Mouse (Mus musculus): ENCODE results near the gene Slc41a2. TPM values are rescaled to one million over a fixed set of nuclear protein-coding genes. Genes with fewer than 3 reads are reported as not detected.

The Slc41a2 gene
- polyA plus RNA-seq, 1 experiment from 2014 or later: 0.95 TPM

DNA sequence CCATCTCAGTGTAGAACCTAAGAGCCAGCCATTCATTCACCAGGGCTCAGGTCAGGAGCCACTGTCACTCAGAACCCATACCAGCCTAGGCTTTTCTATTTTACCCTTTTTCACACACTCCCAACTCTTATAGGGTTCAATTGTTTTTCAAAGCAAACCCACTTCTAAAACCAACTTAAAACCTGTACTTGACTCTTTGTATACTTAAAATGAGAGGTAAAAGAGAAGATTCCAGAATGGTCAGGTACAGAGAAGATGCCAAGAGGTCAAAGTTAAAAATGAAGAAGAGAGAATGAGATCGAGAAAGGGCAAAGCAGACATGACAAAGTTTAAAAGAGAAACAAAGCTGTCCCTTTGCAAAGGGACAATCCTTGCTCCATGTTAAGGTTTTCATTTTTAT, 11.8 kb downstream of the Slc41a2 start:
- H3K4me1 ChIP-seq (replicated peaks; ENCODE audit: control insufficient read depth, insufficient read depth, low read length): no peaks in the 10 kb centered on the region; the same call in 1 of the 2 replicates
- H3K4me2 ChIP-seq (ENCODE audit: low read depth, low read length): no peak overlapping the region
- no peak overlapping the region for H3K4me3 ChIP-seq (ENCODE audit: low read length)
- H3K36me3 ChIP-seq (ENCODE audit: control insufficient read depth, insufficient read depth, low read length): no peaks in the 10 kb centered on the region
- WGBS: 93% methylated on average over 1 of the region's 1 CpGs
- H3K27ac ChIP-seq (ENCODE audit: low read length): no peak overlapping the region
- H3K27me3 ChIP-seq (ENCODE audit: control insufficient read depth, insufficient read depth, low read depth, low read length): no peaks in the 10 kb centered on the region
- H3K9ac ChIP-seq (ENCODE audit: low read length): no peak overlapping the region
- no peaks in the 10 kb centered on the region for H3K9me3 ChIP-seq (ENCODE audit: control insufficient read depth, low read length)
- ATAC-seq (ENCODE audit: low read depth): no peak

DNA sequence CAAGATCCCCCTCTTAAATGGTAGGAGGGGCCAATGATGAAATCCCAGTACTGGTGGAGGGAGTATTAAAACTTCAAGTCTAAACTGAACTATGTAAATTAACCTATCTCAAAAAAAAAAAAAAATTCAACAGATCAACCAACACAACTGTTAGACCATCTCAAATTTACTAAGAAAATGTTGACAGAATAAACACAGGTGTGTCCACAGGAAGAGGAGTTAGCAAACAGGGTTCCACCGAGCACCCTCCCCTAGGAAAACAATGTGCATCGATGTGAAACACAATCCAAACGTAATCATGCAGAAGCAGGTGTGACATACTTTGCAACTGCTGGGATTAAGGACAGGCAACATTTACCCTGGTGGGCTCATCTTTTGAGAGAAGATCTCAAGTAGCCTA, 12.8 kb downstream of the Slc41a2 start:
- Histone ChIP-seq H3K4me2 (ENCODE audit: low read depth, low read length) (no peak overlapping the region), H3K27me3 (ENCODE audit: control insufficient read depth, insufficient read depth, low read depth, low read length) (no peaks in the 10 kb centered on the region), H3K27ac (ENCODE audit: low read length) (no peak overlapping the region), H3K9me3 (ENCODE audit: control insufficient read depth, low read length) (no peaks in the 10 kb centered on the region), H3K4me1 (replicated peaks; ENCODE audit: control insufficient read depth, insufficient read depth, low read length) (no peaks in the 10 kb centered on the region; the same call in 1 of the 2 replicates), H3K4me3 (ENCODE audit: low read length) (no peak overlapping the region), H3K36me3 (ENCODE audit: control insufficient read depth, insufficient read depth, low read length) (no peaks in the 10 kb centered on the region), H3K9ac (ENCODE audit: low read length) (no peak overlapping the region)
- no peak for ATAC-seq (ENCODE audit: low read depth)
- 59% methylated on average over 3 of the region's 3 CpGs for WGBS

DNA sequence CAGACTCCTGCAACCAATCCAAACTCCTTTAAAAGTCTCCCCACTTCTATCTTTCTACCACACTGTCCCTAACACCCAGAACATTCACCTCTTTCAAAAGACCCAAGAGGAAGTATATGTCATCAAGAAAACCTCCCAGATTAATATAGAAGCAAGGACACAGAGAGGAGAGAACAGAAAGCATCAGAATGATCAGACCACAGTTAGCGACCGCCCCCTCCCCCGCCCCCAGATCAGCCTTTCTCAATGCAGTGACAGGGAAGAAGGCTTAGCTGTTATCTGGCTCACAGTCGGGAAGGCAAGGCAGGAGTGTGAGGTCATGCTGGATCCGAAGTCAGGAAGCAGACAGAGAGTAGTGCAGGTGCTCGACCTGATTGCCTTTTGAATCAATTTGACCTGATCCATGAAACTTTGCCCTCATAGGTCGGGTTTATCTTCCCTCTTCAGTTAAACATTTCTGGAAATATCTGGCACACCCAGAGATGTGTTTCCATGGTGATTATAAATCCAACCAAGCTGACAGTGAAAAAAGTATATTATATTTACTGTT, 15.1 kb downstream of the Slc41a2 start:
- no peak overlapping the region for H3K9ac ChIP-seq (ENCODE audit: low read length)
- no peak overlapping the region for H3K4me3 ChIP-seq (ENCODE audit: low read length)
- no peaks in the 10 kb centered on the region for H3K36me3 ChIP-seq (ENCODE audit: control insufficient read depth, insufficient read depth, low read length)
- no peaks in the 10 kb centered on the region for H3K9me3 ChIP-seq (ENCODE audit: control insufficient read depth, low read length)
- no peak overlapping the region for H3K27ac ChIP-seq (ENCODE audit: low read length)
- WGBS: 34% methylated on average over 7 of the region's 7 CpGs
- no peaks in the 10 kb centered on the region for H3K4me1 ChIP-seq (replicated peaks; ENCODE audit: control insufficient read depth, insufficient read depth, low read length)
- no peaks in the 10 kb centered on the region for H3K27me3 ChIP-seq (ENCODE audit: control insufficient read depth, insufficient read depth, low read depth, low read length)
- no peak overlapping the region for H3K4me2 ChIP-seq (ENCODE audit: low read depth, low read length)
- no peak for ATAC-seq (ENCODE audit: low read depth)

GRCm38 (mm10) chr10:83321528-83321927, 16.2 kb downstream of the Slc41a2 start:
- Histone ChIP-seq H3K4me2 (ENCODE audit: low read depth, low read length) (no peak overlapping the region), H3K27me3 (ENCODE audit: control insufficient read depth, insufficient read depth, low read depth, low read length) (no peaks in the 10 kb centered on the region), H3K4me1 (replicated peaks; ENCODE audit: control insufficient read depth, insufficient read depth, low read length) (no peaks in the 10 kb centered on the region), H3K9ac (ENCODE audit: low read length) (no peak overlapping the region), H3K36me3 (ENCODE audit: control insufficient read depth, insufficient read depth, low read length) (no peaks in the 10 kb centered on the region), H3K27ac (ENCODE audit: low read length) (no peak overlapping the region), H3K4me3 (ENCODE audit: low read length) (no peak overlapping the region), H3K9me3 (ENCODE audit: control insufficient read depth, low read length) (no peaks in the 10 kb centered on the region)
- WGBS: 73% methylated on average over 6 of the region's 6 CpGs
- no peak for ATAC-seq (ENCODE audit: low read depth)

DNA sequence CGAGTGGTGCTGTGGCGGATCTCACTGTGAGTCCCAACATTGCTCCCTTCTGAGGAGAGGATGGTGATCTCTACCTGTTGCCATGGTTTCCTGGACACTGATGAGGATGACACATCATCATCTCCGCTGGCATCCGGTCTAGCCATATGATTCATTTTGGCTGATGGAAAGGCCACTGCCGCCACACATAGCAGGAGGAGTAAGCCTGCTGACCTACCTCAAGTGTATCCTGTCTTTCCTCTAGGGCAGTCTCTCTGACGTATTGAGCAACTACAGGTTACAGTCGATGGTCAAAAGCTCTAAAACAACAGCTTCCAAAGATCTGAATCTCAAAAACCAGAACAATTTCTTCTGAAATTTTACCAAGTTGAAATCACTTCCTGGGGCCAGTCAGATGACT, 16.8 kb downstream of the Slc41a2 start:
- Histone ChIP-seq H3K4me2 (ENCODE audit: low read depth, low read length) (no peak overlapping the region), H3K27me3 (ENCODE audit: control insufficient read depth, insufficient read depth, low read depth, low read length) (no peaks in the 10 kb centered on the region), H3K4me1 (replicated peaks; ENCODE audit: control insufficient read depth, insufficient read depth, low read length) (no peaks in the 10 kb centered on the region), H3K4me3 (ENCODE audit: low read length) (no peak overlapping the region), H3K9me3 (ENCODE audit: control insufficient read depth, low read length) (no peaks in the 10 kb centered on the region), H3K9ac (ENCODE audit: low read length) (no peak overlapping the region), H3K27ac (ENCODE audit: low read length) (no peak overlapping the region), H3K36me3 (ENCODE audit: control insufficient read depth, insufficient read depth, low read length) (no peaks in the 10 kb centered on the region)
- 81% methylated on average over 7 of the region's 7 CpGs for WGBS
- no peak for ATAC-seq (ENCODE audit: low read depth)

DNA sequence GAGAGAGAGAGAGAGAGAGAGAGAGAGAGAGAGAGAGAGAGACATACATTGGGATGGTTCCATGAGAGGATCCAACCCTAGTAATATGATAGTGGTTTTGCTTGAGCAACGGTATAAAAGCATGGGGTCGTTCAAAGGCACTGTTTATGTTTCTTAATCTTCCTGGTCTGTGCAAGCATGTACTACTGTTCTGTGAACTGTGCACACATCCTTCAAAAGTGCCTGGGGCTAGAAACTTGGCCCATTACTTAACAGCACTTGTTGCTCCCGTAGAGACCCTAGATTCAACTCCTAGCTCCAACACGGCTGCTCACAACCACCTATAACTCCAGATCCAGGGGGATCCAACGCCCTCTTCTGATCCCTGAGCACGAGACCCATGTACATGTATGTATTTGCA, 17.3 kb downstream of the Slc41a2 start:
- Histone ChIP-seq H3K4me1 (replicated peaks; ENCODE audit: control insufficient read depth, insufficient read depth, low read length) (no peaks in the 10 kb centered on the region), H3K27ac (ENCODE audit: low read length) (no peak overlapping the region), H3K4me3 (ENCODE audit: low read length) (no peak overlapping the region), H3K36me3 (ENCODE audit: control insufficient read depth, insufficient read depth, low read length) (no peaks in the 10 kb centered on the region), H3K27me3 (ENCODE audit: control insufficient read depth, insufficient read depth, low read depth, low read length) (no peaks in the 10 kb centered on the region), H3K9me3 (ENCODE audit: control insufficient read depth, low read length) (no peaks in the 10 kb centered on the region), H3K4me2 (ENCODE audit: low read depth, low read length) (no peak overlapping the region), H3K9ac (ENCODE audit: low read length) (no peak overlapping the region)
- 62% methylated on average over 6 of the region's 6 CpGs for WGBS
- ATAC-seq (ENCODE audit: low read depth): no peak

- Histone ChIP-seq H3K4me3 (ENCODE audit: low read length) (no peak overlapping the region), H3K36me3 (ENCODE audit: control insufficient read depth, insufficient read depth, low read length) (no peaks in the 10 kb centered on the region), H3K27ac (ENCODE audit: low read length) (no peak overlapping the region), H3K9ac (ENCODE audit: low read length) (no peak overlapping the region), H3K9me3 (ENCODE audit: control insufficient read depth, low read length) (no peaks in the 10 kb centered on the region), H3K4me2 (ENCODE audit: low read depth, low read length) (no peak overlapping the region), H3K4me1 (replicated peaks; ENCODE audit: control insufficient read depth, insufficient read depth, low read length) (no peaks in the 10 kb centered on the region), H3K27me3 (ENCODE audit: control insufficient read depth, insufficient read depth, low read depth, low read length) (no peaks in the 10 kb centered on the region)
- 66% methylated on average over 5 of the region's 5 CpGs for WGBS
- ATAC-seq (ENCODE audit: low read depth): no peak
Measured at GRCm38 (mm10) chr10:83313033-83313432, 24.6 kb downstream of the Slc41a2 start.

DNA sequence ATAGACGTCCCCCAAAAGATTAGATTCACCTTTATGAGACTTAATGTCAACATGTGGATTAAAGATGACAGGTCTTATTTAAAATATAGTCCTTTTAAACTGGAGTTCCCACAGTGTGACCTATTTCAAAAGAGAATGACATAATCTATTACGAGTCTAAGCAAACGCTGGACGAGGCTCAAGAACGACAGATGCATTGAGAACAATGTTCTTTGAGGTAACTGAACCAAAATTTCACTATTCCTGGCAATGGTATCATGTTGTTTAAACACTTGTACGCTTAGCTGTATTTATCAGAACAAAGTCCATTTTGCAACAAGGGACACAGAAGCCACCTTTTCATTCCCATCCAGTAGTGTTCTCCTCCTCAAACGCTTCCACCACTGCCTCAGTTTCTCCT, 27.3 kb downstream of the Slc41a2 start:
- ATAC-seq (ENCODE audit: low read depth): no peak
- WGBS: 70% methylated on average over 7 of the region's 7 CpGs
- Histone ChIP-seq H3K9me3 (ENCODE audit: control insufficient read depth, low read length) (no peaks in the 10 kb centered on the region), H3K27me3 (ENCODE audit: control insufficient read depth, insufficient read depth, low read depth, low read length) (no peaks in the 10 kb centered on the region), H3K4me1 (replicated peaks; ENCODE audit: control insufficient read depth, insufficient read depth, low read length) (no peaks in the 10 kb centered on the region), H3K27ac (ENCODE audit: low read length) (no peak overlapping the region), H3K4me3 (ENCODE audit: low read length) (no peak overlapping the region), H3K36me3 (ENCODE audit: control insufficient read depth, insufficient read depth, low read length) (no peaks in the 10 kb centered on the region), H3K9ac (ENCODE audit: low read length) (no peak overlapping the region), H3K4me2 (ENCODE audit: low read depth, low read length) (no peak overlapping the region)

DNA sequence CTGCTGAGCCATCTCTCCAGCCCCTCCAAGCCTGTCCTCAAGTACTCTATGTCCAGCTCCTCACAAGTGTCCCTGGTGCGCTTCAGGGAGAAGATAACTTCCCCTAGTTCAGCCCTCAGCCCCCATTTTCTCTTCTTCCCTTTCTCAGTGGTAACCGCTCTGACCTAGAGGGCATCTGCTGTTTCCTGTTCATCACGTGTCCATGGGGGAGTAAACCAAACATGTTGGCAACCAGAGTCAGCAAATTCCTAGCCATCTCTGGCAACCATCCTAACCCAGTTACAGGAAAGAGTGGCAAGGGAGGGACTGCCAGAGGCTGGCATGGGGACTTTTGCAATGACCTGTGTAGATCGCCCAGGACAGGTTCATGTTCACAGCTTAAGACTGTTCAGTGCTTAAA, 36.0 kb downstream of the Slc41a2 start:
- no peak overlapping the region for H3K4me3 ChIP-seq (ENCODE audit: low read length)
- H3K27me3 ChIP-seq (ENCODE audit: control insufficient read depth, insufficient read depth, low read depth, low read length): no peaks in the 10 kb centered on the region
- no peak overlapping the region for H3K9ac ChIP-seq (ENCODE audit: low read length)
- no peaks in the 10 kb centered on the region for H3K36me3 ChIP-seq (ENCODE audit: control insufficient read depth, insufficient read depth, low read length)
- 63% methylated on average over 4 of the region's 4 CpGs for WGBS
- H3K27ac ChIP-seq (ENCODE audit: low read length): no peak overlapping the region
- no peaks in the 10 kb centered on the region for H3K9me3 ChIP-seq (ENCODE audit: control insufficient read depth, low read length)
- H3K4me1 ChIP-seq (replicated peaks; ENCODE audit: control insufficient read depth, insufficient read depth, low read length): no peaks in the 10 kb centered on the region
- H3K4me2 ChIP-seq (ENCODE audit: low read depth, low read length): no peak overlapping the region
- ATAC-seq (ENCODE audit: low read depth): no peak

GRCm38 (mm10) chr10:83301054-83301453, 36.6 kb downstream of the Slc41a2 start:
- WGBS: 42% methylated on average over 3 of the region's 3 CpGs
- H3K9ac ChIP-seq (ENCODE audit: low read length): no peak overlapping the region

More at GRCm38 (mm10) chr10:83301054-83301453, 36.6 kb downstream of the Slc41a2 start:
- no peaks in the 10 kb centered on the region for H3K9me3 ChIP-seq (ENCODE audit: control insufficient read depth, low read length)
- no peak for ATAC-seq (ENCODE audit: low read depth)
- no peaks in the 10 kb centered on the region for H3K36me3 ChIP-seq (ENCODE audit: control insufficient read depth, insufficient read depth, low read length)
- no peaks in the 10 kb centered on the region for H3K4me1 ChIP-seq (replicated peaks; ENCODE audit: control insufficient read depth, insufficient read depth, low read length)
- H3K4me2 ChIP-seq (ENCODE audit: low read depth, low read length): no peak overlapping the region
- no peak overlapping the region for H3K27ac ChIP-seq (ENCODE audit: low read length)
- H3K27me3 ChIP-seq (ENCODE audit: control insufficient read depth, insufficient read depth, low read depth, low read length): no peaks in the 10 kb centered on the region
- H3K4me3 ChIP-seq (ENCODE audit: low read length): no peak overlapping the region
